ENCODE assay signal across 8 mouse cellular contexts in the genomic region with DNA sequence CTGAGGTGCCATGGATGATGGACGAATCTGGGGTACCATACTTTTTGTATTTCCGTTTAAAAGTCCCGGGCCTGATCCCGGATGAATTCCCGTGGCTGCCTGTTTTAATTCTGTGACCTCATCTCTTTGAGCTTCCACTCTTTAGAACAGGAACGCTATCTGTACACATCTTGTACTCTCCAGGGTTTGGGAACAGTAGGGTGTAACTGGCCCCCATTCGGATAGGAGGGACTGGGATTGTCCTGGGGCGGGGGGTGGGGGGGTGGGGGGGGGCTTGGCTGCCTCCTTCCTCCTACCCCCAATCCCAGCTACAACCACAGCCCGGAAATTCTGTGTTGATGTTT. TPM values are rescaled to one million over a fixed set of nuclear protein-coding genes. Genes with fewer than 3 reads are reported as not detected.
DNase-seq lines count a peak whose midpoint lies in the region; ATAC-seq and TF ChIP-seq lines count a peak whose summit lies in the region.

No protein-coding gene starts in this region.

- no peak for TF ChIP-seq POLR2A in CH12.LX (IDR thresholded peaks at IDR 0.05; ENCODE audit: low read depth, low read length)

- no peaks in the 10 kb centered on the region for H3K27me3 ChIP-seq in heart, embryonic 12.5 days (replicated peaks)
- H3K27me3 ChIP-seq in CH12.LX (replicated peaks): peaks cover 17% of the 10 kb centered on the region
- H3K27me3 ChIP-seq in hindbrain, embryonic 10.5 days (ENCODE audit: insufficient read depth, poor library complexity, severe bottlenecking): peaks cover 45% of the 10 kb centered on the region
- H3K27me3 ChIP-seq in liver, postnatal 0 days (ENCODE audit: insufficient read depth, low read length): no peaks in the 10 kb centered on the region

- WGBS in heart, embryonic 12.5 days: 9% methylated on average over 9 of the region's 9 CpGs
- 35% methylated on average over 9 of the region's 9 CpGs for WGBS in hindbrain, embryonic 10.5 days
- WGBS in liver, postnatal 0 days (ENCODE audit: insufficient replicate concordance): 12% methylated on average over 9 of the region's 9 CpGs

- no peak; the same call in 1 of the 2 replicates for ATAC-seq in heart, embryonic 12.5 days (ENCODE audit: insufficient number of reproducible peaks, low FRiP score)
- no peak for ATAC-seq in liver, postnatal 0 days
- ATAC-seq in CD4-positive, CD25-positive, alpha-beta regulatory T cell, adult 4 months: no peak
- ATAC-seq in granulocyte monocyte progenitor cell, adult 5-6 weeks (replicated peaks; ENCODE audit: poor library complexity, severe bottlenecking): no peak

- H3K27ac ChIP-seq in heart, embryonic 12.5 days (ENCODE audit: poor library complexity, severe bottlenecking): peak overlapping the region; percentile 79
- H3K27ac ChIP-seq in CH12.LX (ENCODE audit: insufficient read depth, low read depth): no peak overlapping the region
- H3K27ac ChIP-seq in hindbrain, embryonic 10.5 days: no peak overlapping the region
- H3K27ac ChIP-seq in liver, postnatal 0 days (ENCODE audit: low read depth): peak overlapping the region; percentile 95; the same call in 1 of the 2 replicates

- in situ Hi-C loops in CH12.LX (cut with MboI; ENCODE audit: low pct_ligation_motif_present, low pct_unique_long_range_greater_than_20kb, low sequenced_read_pairs): loop anchor here (5.0 kb wide), 1 partner anchor 98 kb away; no protein-coding TSS in a partner anchor

- no peak for TF ChIP-seq RAD21 in CH12.LX (IDR thresholded peaks at IDR 0.05; ENCODE audit: low read depth, low read length)

- peak overlapping the region; percentile 90 for H3K9ac ChIP-seq in heart, embryonic 12.5 days
- no peak overlapping the region for H3K9ac ChIP-seq in CH12.LX (ENCODE audit: insufficient read depth, low read depth)
- H3K9ac ChIP-seq in liver, postnatal 0 days (replicated peaks): peak overlapping the region; percentile 82

- DNase-seq in heart, adult 18-20 months: no peak
- no peak for DNase-seq in CH12.LX (ENCODE audit: extremely low read depth)
- no peak for DNase-seq in hindbrain, embryonic 10.5 days (ENCODE audit: low spot score)
- no peak for DNase-seq in liver, postnatal 0 days
- no peak for DNase-seq in right cerebral cortex, postnatal 14 days

- peak overlapping the region; percentile 75 for H3K4me3 ChIP-seq in heart, embryonic 12.5 days
- no peak overlapping the region for H3K4me3 ChIP-seq in CH12.LX (replicated peaks in 1 of 3; ENCODE audit: low read depth in 2 of 3, low read length in 2 of 3, poor library complexity in 1 of 3)
- H3K4me3 ChIP-seq in hindbrain, embryonic 10.5 days: peak overlapping the region; percentile 69
- H3K4me3 ChIP-seq in liver, postnatal 0 days (ENCODE audit: low read depth, low read length): peak overlapping the region; percentile 65

- H3K9me3 ChIP-seq in heart, embryonic 12.5 days (replicated peaks): no peaks in the 10 kb centered on the region
- H3K9me3 ChIP-seq in CH12.LX (replicated peaks; ENCODE audit: low read length): peaks cover 7% of the 10 kb centered on the region
- no peaks in the 10 kb centered on the region for H3K9me3 ChIP-seq in hindbrain, embryonic 10.5 days
- H3K9me3 ChIP-seq in liver, postnatal 0 days (ENCODE audit: low read length): no peaks in the 10 kb centered on the region

- H3K4me1 ChIP-seq in heart, embryonic 12.5 days (replicated peaks): peaks cover 57% of the 10 kb centered on the region
- H3K4me1 ChIP-seq in CH12.LX (ENCODE audit: control insufficient read depth in 1 of 2, insufficient read depth in 2 of 2): peaks cover 5 to 32% of the 10 kb centered on the region in 2 experiments; a peak in 3 of 4 replicates
- H3K4me1 ChIP-seq in hindbrain, embryonic 10.5 days (replicated peaks): peaks cover 48% of the 10 kb centered on the region
- peaks cover 53% of the 10 kb centered on the region for H3K4me1 ChIP-seq in liver, postnatal 0 days (ENCODE audit: insufficient read depth)

- peak overlapping the region; percentile 97 for H3K4me2 ChIP-seq in heart, embryonic 12.5 days
- peak overlapping the region; percentile 77; the same call in 1 of the 2 replicates for H3K4me2 ChIP-seq in CH12.LX (ENCODE audit: insufficient read depth, low read depth, poor library complexity, severe bottlenecking)
- H3K4me2 ChIP-seq in liver, postnatal 0 days (ENCODE audit: low read depth, low read length): peak overlapping the region; percentile 86

- 0 out of 2 replicates have a peak, but pooled peaks cover 5% of the 10 kb centered on the region for H3K79me2 ChIP-seq in CH12.LX (replicated peaks; ENCODE audit: control insufficient read depth, extremely low read depth, insufficient read depth, poor library complexity, severe bottlenecking)

- TF ChIP-seq CTCF in CH12.LX (conservative IDR thresholded peaks at IDR 0.05 in 1 of 2, IDR thresholded peaks at IDR 0.05 in 1 of 2; ENCODE audit: low read depth in 2 of 2, low read length in 2 of 2): no peak
- no peak for TF ChIP-seq CTCF in liver, postnatal 0 days (IDR thresholded peaks at IDR 0.05; ENCODE audit: low read depth)

- dilution Hi-C loops in CH12.LX (cut with MboI; ENCODE audit: extremely low pct_ligation_motif_present, extremely low pct_unique_long_range_greater_than_20kb, low sequenced_read_pairs): no loop called here

- TF ChIP-seq EP300 in CH12.LX (IDR thresholded peaks at IDR 0.05; ENCODE audit: low read length): no peak
- TF ChIP-seq EP300 in liver, postnatal 0 days (IDR thresholded peaks at IDR 0.05; ENCODE audit: low read depth): no peak

- no peaks in the 10 kb centered on the region for H3K36me3 ChIP-seq in heart, embryonic 12.5 days
- peaks cover 0 to under 1% of the 10 kb centered on the region in 2 experiments for H3K36me3 ChIP-seq in CH12.LX (replicated peaks in 1 of 2; ENCODE audit: control insufficient read depth in 1 of 2, insufficient read depth in 1 of 2, low read length in 1 of 2)
- H3K36me3 ChIP-seq in hindbrain, embryonic 10.5 days: no peaks in the 10 kb centered on the region
- no peaks in the 10 kb centered on the region for H3K36me3 ChIP-seq in liver, postnatal 0 days (replicated peaks; ENCODE audit: insufficient read depth, low read length)

TF ChIP-seq in CH12.LX, 34 proteins besides CTCF, POLR2A, EP300 and RAD21:
- TF ChIP-seq ELF1 (IDR thresholded peaks at IDR 0.05; ENCODE audit: low read depth, low read length) (no peak), GABPA (IDR thresholded peaks at IDR 0.05; ENCODE audit: insufficient replicate concordance, low read depth, low read length) (no peak), NELFE (IDR thresholded peaks at IDR 0.05; ENCODE audit: low read depth, low read length) (no peak), NRF1 (IDR thresholded peaks at IDR 0.05; ENCODE audit: low read depth, low read length) (no peak), MEF2A (IDR thresholded peaks at IDR 0.05; ENCODE audit: borderline replicate concordance, low read depth, low read length) (no peak), JUND (conservative IDR thresholded peaks at IDR 0.05; ENCODE audit: low read depth, low read length) (no peak), ZKSCAN1 (IDR thresholded peaks at IDR 0.05; ENCODE audit: borderline replicate concordance, low read depth, low read length) (no peak), HCFC1 (IDR thresholded peaks at IDR 0.05; ENCODE audit: low read depth, low read length) (no peak), KAT2A (IDR thresholded peaks at IDR 0.05; ENCODE audit: insufficient replicate concordance, low read length) (no peak), USF2 (conservative IDR thresholded peaks at IDR 0.05; ENCODE audit: low read depth, low read length) (no peak), JUN (IDR thresholded peaks at IDR 0.05; ENCODE audit: insufficient read depth, low read depth, low read length) (no peak), RCOR1 (conservative IDR thresholded peaks at IDR 0.05; ENCODE audit: low read depth, low read length) (no peak), ZMIZ1 (IDR thresholded peaks at IDR 0.05; ENCODE audit: low read depth, low read length) (no peak), ZC3H11A (IDR thresholded peaks at IDR 0.05; ENCODE audit: low read depth, low read length) (no peak), SMC3 (IDR thresholded peaks at IDR 0.05; ENCODE audit: low read depth, low read length) (no peak), POLR2AphosphoS2 (IDR thresholded peaks at IDR 0.05; ENCODE audit: low read depth, low read length) (no peak), TCF12 (IDR thresholded peaks at IDR 0.05; ENCODE audit: low read depth, low read length) (no peak)

RNA-seq across cellular contexts. Expression of a gene that starts 1.4 kb away (rescaled TPM):
- polyA plus RNA-seq in heart, embryonic 12.5 days (2016; fragmentation: Nextera tagmentation; extraction: Ambion mirVana): 9.9 and 10.3 TPM in 2 replicates
- total RNA-seq in heart, adult 18-20 months (2021): 10 to 100 TPM; 28.3 to 29.5 TPM
- 6.5 and 8.4 TPM in 2 replicates for total RNA-seq in CH12.LX (2012; rRNA removed)
- total RNA-seq in CH12.LX (2014; rRNA removed): 2.4 and 3.3 TPM in 2 replicates
- 9.0 and 10.0 TPM in 2 replicates for polyA plus RNA-seq in CH12.LX (2012; ENCODE audit: insufficient read length, low read depth)
- polyA plus RNA-seq in hindbrain, embryonic 10.5 days (2016; fragmentation: Nextera tagmentation; extraction: Ambion mirVana): 5.1 TPM in 2 replicates
- 8.3 and 10.0 TPM in 2 replicates for polyA plus RNA-seq in liver, postnatal 0 days (2015; fragmentation: Nextera tagmentation; extraction: Ambion mirVana)
- polyA plus RNA-seq in CD4-positive, CD25-positive, alpha-beta regulatory T cell, adult 4 months (2017; shearing (Covaris generic)): 10 to 100 TPM; 68.3 to 91.8 TPM
- total RNA-seq in granulocyte monocyte progenitor cell, adult 5-6 weeks (2014; fragmentation: Nextera tagmentation): 263 and 340 TPM in 2 replicates
- total RNA-seq in granulocyte monocyte progenitor cell, adult 5-6 weeks (2017): 64.3 and 71.5 TPM in 2 replicates

Comparison
In these comparisons a context has a peak if more than half of its experiments do, and no peak if none do; other contexts are left out.
1. H3K27ac ChIP-seq: peak in heart, embryonic 12.5 days (single experiment) and liver, postnatal 0 days (single experiment); none in CH12.LX (single experiment) and hindbrain, embryonic 10.5 days (single experiment).
2. H3K4me3 ChIP-seq: peak in heart, embryonic 12.5 days (single experiment), hindbrain, embryonic 10.5 days (single experiment) and liver, postnatal 0 days (single experiment); none in CH12.LX (0 of 3).
3. Peak in every context shown above with its lines, with median percentiles within 50 percentile points of each other: H3K4me2 ChIP-seq.